Mouse (Mus musculus): ENCODE results near the gene R3hcc1l. TPM values are rescaled to one million over a fixed set of nuclear protein-coding genes. Genes with fewer than 3 reads are reported as not detected.

R3hcc1l gene
- 16.1 TPM for polyA plus RNA-seq (2014; fragmentation: Illumina TruSeq; extraction: RNeasy Lipid Tissue Mini Kit (QIAGEN cat#74804); ENCODE audit: low read depth, low replicate concordance)

DNA sequence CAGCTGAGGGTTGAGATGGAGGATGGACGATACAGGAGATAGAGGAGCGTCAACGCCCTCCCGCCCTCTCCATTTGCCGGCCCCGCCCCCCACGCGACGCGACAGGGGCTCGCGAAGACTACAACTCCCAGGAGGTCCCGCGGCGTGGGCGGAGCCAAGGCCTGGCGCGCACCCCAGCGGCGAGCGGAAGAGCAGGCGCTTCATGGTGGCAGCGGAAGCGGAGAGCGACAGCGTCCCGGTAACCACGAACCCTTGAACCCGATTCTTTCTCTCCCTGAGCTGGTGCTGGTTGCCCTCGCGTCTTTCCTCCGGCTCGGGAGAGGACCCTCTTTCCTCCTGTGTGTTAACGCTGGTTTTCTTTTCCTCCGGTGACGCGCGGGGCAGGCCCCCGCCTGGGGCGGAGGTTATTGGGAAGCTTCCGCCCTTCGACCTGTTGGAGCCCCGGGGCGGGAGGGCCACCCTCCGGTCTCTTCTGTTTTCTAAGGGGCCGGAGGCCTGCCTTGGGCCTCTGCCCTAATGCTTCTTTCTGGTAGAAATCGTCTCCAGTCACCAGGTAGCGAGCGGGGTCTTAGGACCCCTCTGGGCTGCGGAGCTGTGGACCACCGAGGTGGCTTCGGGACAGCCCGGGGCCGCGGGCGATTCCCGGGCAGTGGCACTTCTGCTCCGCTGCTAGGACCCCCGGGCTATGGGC, at the start of gene R3hcc1l:
Gene R3hcc1l (plus strand): TSS at position 140 of the 691 bp plus-strand sequence.

DNA sequence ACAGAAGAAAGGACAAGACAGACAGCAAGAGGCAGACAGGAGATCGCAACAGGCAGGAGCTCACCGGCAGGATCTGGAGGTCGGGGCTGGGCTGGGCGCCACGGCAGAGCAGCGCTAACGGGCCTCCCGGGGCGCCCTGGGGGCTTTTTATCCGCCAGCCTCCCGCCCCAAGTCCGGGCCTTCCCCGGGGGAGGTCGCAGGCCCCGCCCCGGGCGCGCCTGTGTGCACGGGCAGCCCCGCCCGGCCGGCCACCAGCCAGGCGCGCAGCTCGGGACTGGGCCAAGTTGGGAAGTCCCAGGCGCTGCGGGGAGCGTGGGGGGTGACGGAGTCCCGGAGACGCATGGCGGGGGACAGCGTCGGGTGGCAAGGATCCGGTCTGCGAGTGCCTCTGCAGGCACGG, 94.1 kb downstream of the R3hcc1l start, which contains the start of gene Loxl4:
Gene Loxl4 (minus strand): TSS at position 160 of the 400 bp plus-strand sequence.

Other genes with a start within 250 kb of the R3hcc1l start
- gene Crtac1, start 87.0 kb upstream of the R3hcc1l start, polyA plus RNA-seq (2014; fragmentation: Illumina TruSeq; extraction: RNeasy Lipid Tissue Mini Kit (QIAGEN cat#74804); ENCODE audit: low read depth, low replicate concordance) = 2.0 TPM
- gene Loxl4, start 94.1 kb downstream of the R3hcc1l start, polyA plus RNA-seq (2014; fragmentation: Illumina TruSeq; extraction: RNeasy Lipid Tissue Mini Kit (QIAGEN cat#74804); ENCODE audit: low read depth, low replicate concordance) = 0.08 TPM
- 0.17 TPM for gene Pyroxd2, start 234.0 kb downstream of the R3hcc1l start, polyA plus RNA-seq (2014; fragmentation: Illumina TruSeq; extraction: RNeasy Lipid Tissue Mini Kit (QIAGEN cat#74804); ENCODE audit: low read depth, low replicate concordance)